Mouse (Mus musculus): ENCODE data around the gene Cped1. TPM values are rescaled to one million over a fixed set of nuclear protein-coding genes. Genes with fewer than 3 reads are reported as not detected.
"Not testable (repeated sequence)": the region's sequence is repeated elsewhere in the genome, so short reads cannot be mapped to it uniquely, and the experiment has no call there.

The Cped1 gene
- polyA plus RNA-seq, 1 experiment from 2014 or later: 23.0 TPM

- 65% methylated on average over 8 of the region's 8 CpGs for WGBS
- Histone ChIP-seq H3K4me3 (replicated peaks; ENCODE audit: low read depth, low read length) (no peak overlapping the region), H3K4me2 (ENCODE audit: low read length) (no peak overlapping the region), H3K9me3 (replicated peaks; ENCODE audit: low read length) (no peaks in the 10 kb centered on the region), H3K27me3 (ENCODE audit: insufficient read depth, low read length) (no peaks in the 10 kb centered on the region), H3K4me1 (replicated peaks; ENCODE audit: insufficient read depth, low read length) (no peaks in the 10 kb centered on the region), H3K9ac (ENCODE audit: low read depth, low read length) (no peak overlapping the region), H3K27ac (no peak overlapping the region), H3K36me3 (ENCODE audit: insufficient read depth, low read length) (no peaks in the 10 kb centered on the region)
- TF ChIP-seq CTCF (IDR thresholded peaks at IDR 0.05; ENCODE audit: low read depth): no peak
- DNase-seq (ENCODE audit: low spot score) (no peak), ATAC-seq (replicated peaks; ENCODE audit: low FRiP score, low read depth) (no peak)
Measured at GRCm38 (mm10) chr6:22036396-22036795, 50.7 kb downstream of the Cped1 start.

- H3K27ac ChIP-seq: no peak overlapping the region
- WGBS: 63% methylated on average over 1 of the region's 1 CpGs
- no peak for ATAC-seq (replicated peaks; ENCODE audit: low FRiP score, low read depth)
Measured at GRCm38 (mm10) chr6:22036911-22037310, 51.2 kb downstream of the Cped1 start.

GRCm38 (mm10) chr6:22037441-22038050 lies 51.8 kb downstream of the Cped1 start:
- no peaks in the 10 kb centered on the region for H3K36me3 ChIP-seq (ENCODE audit: insufficient read depth, low read length)
- 58% methylated on average over 4 of the region's 4 CpGs for WGBS
- DNase-seq (ENCODE audit: low spot score) (no peak), ATAC-seq (replicated peaks; ENCODE audit: low FRiP score, low read depth) (no peak)
- H3K27ac ChIP-seq: no peak overlapping the region
- H3K4me1 ChIP-seq (replicated peaks; ENCODE audit: insufficient read depth, low read length): no peaks in the 10 kb centered on the region
- H3K27me3 ChIP-seq (ENCODE audit: insufficient read depth, low read length): no peaks in the 10 kb centered on the region
- no peak for TF ChIP-seq CTCF (IDR thresholded peaks at IDR 0.05; ENCODE audit: low read depth)
- no peak overlapping the region for H3K9ac ChIP-seq (ENCODE audit: low read depth, low read length)
- H3K9me3 ChIP-seq (replicated peaks; ENCODE audit: low read length): no peaks in the 10 kb centered on the region
- no peak overlapping the region for H3K4me3 ChIP-seq (replicated peaks; ENCODE audit: low read depth, low read length)
- no peak overlapping the region for H3K4me2 ChIP-seq (ENCODE audit: low read length)

More at GRCm38 (mm10) chr6:22036911-22037310, 51.2 kb downstream of the Cped1 start:
- Histone ChIP-seq H3K9ac (ENCODE audit: low read depth, low read length) (no peak overlapping the region), H3K36me3 (ENCODE audit: insufficient read depth, low read length) (no peaks in the 10 kb centered on the region), H3K27me3 (ENCODE audit: insufficient read depth, low read length) (no peaks in the 10 kb centered on the region), H3K9me3 (replicated peaks; ENCODE audit: low read length) (no peaks in the 10 kb centered on the region), H3K4me3 (replicated peaks; ENCODE audit: low read depth, low read length) (no peak overlapping the region), H3K4me2 (ENCODE audit: low read length) (no peak overlapping the region), H3K4me1 (replicated peaks; ENCODE audit: insufficient read depth, low read length) (no peaks in the 10 kb centered on the region)
- TF ChIP-seq CTCF (IDR thresholded peaks at IDR 0.05; ENCODE audit: low read depth): no peak
- no peak for DNase-seq (ENCODE audit: low spot score)

GRCm38 (mm10) chr6:22039666-22040065 lies 54.0 kb downstream of the Cped1 start:
- 70% methylated on average over 7 of the region's 7 CpGs for WGBS
- TF ChIP-seq CTCF (IDR thresholded peaks at IDR 0.05; ENCODE audit: low read depth): peak; percentile 28

GRCm38 (mm10) chr6:22044880-22045605 lies 59.3 kb downstream of the Cped1 start:
- Histone ChIP-seq H3K4me2 (ENCODE audit: low read length) (no peak overlapping the region), H3K9me3 (replicated peaks; ENCODE audit: low read length) (no peaks in the 10 kb centered on the region), H3K27ac (peak overlapping the region; percentile 13; the same call in 1 of the 2 replicates), H3K4me3 (replicated peaks; ENCODE audit: low read depth, low read length) (no peak overlapping the region), H3K9ac (ENCODE audit: low read depth, low read length) (no peak overlapping the region), H3K4me1 (replicated peaks; ENCODE audit: insufficient read depth, low read length) (no peaks in the 10 kb centered on the region), H3K36me3 (ENCODE audit: insufficient read depth, low read length) (no peaks in the 10 kb centered on the region), H3K27me3 (ENCODE audit: insufficient read depth, low read length) (no peaks in the 10 kb centered on the region)
- WGBS: 46% methylated on average over 9 of the region's 9 CpGs
- ATAC-seq (replicated peaks; ENCODE audit: low FRiP score, low read depth): no peak
- no peak for TF ChIP-seq CTCF (IDR thresholded peaks at IDR 0.05; ENCODE audit: low read depth)
- DNase-seq (ENCODE audit: low spot score): peak; percentile 63

More at GRCm38 (mm10) chr6:22039666-22040065, 54.0 kb downstream of the Cped1 start:
- DNase-seq (ENCODE audit: low spot score); H3K27me3 ChIP-seq (ENCODE audit: insufficient read depth, low read length); H3K4me3 ChIP-seq (replicated peaks; ENCODE audit: low read depth, low read length); H3K9ac ChIP-seq (ENCODE audit: low read depth, low read length); ATAC-seq (replicated peaks; ENCODE audit: low FRiP score, low read depth); H3K27ac ChIP-seq; H3K4me1 ChIP-seq (replicated peaks; ENCODE audit: insufficient read depth, low read length); H3K4me2 ChIP-seq (ENCODE audit: low read length); H3K36me3 ChIP-seq (ENCODE audit: insufficient read depth, low read length); H3K9me3 ChIP-seq (replicated peaks; ENCODE audit: low read length): not testable (repeated sequence)

GRCm38 (mm10) chr6:22047101-22047500 lies 61.4 kb downstream of the Cped1 start:
- Histone ChIP-seq H3K27ac (no peak overlapping the region), H3K4me3 (replicated peaks; ENCODE audit: low read depth, low read length) (no peak overlapping the region), H3K9ac (ENCODE audit: low read depth, low read length) (no peak overlapping the region), H3K9me3 (replicated peaks; ENCODE audit: low read length) (no peaks in the 10 kb centered on the region), H3K4me1 (replicated peaks; ENCODE audit: insufficient read depth, low read length) (no peaks in the 10 kb centered on the region), H3K36me3 (ENCODE audit: insufficient read depth, low read length) (0 out of 2 replicates have a peak, but pooled peaks cover 5% of the 10 kb centered on the region), H3K4me2 (ENCODE audit: low read length) (no peak overlapping the region), H3K27me3 (ENCODE audit: insufficient read depth, low read length) (no peaks in the 10 kb centered on the region)
- no peak for TF ChIP-seq CTCF (IDR thresholded peaks at IDR 0.05; ENCODE audit: low read depth)
- peak; percentile 57 for DNase-seq (ENCODE audit: low spot score)
- no peak for ATAC-seq (replicated peaks; ENCODE audit: low FRiP score, low read depth)
- WGBS: 45% methylated on average over 2 of the region's 2 CpGs

All from kidney, postnatal 0 days (tissue).